Comparison of ENCODE assay signal across 16 mouse cellular contexts in the genomic region with DNA sequence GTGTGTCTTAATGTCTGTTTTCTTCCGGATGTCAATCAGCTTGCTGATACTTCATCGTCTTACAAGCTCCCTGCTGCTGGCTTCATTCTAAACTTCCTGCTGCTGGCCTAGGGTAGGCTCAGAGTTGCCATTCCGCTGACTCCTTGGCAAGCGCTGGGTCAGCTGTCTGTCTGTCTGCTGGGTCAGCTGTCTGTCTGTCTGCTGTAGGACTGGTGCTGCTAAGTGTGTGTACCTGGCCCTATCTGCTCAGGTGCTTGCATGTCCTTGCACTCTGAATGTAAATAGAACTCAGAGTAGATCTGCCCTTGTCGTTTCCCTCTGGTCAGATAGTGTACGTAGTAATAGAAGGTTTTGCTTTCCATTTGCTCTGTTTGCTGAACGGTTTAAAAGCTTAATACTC. TPM values are rescaled to one million over a fixed set of nuclear protein-coding genes. Genes with fewer than 3 reads are reported as not detected.
DNase-seq lines count a peak whose midpoint lies in the region; ATAC-seq and TF ChIP-seq lines count a peak whose summit lies in the region.
"Had no signal": no experiment of that assay in that cellular context is flagged by ENCODE, and none has a peak within 500 bp of the region (broad histone marks: within the 10 kb centered on the region; RNA-seq: fewer than 3 reads in every experiment).

No protein-coding gene starts in this region.

- 75% methylated on average over 7 of the region's 7 CpGs for WGBS in intestine, postnatal 0 days
- WGBS in intestine, embryonic 16.5 days = 80% methylated on average over 7 of the region's 7 CpGs
- WGBS in liver, embryonic 15.5 days (ENCODE audit: insufficient replicate concordance) = 85% methylated on average over 7 of the region's 7 CpGs
- 74% methylated on average over 7 of the region's 7 CpGs for WGBS in stomach, postnatal 0 days
- WGBS in forebrain, embryonic 13.5 days = 92% methylated on average over 7 of the region's 7 CpGs

- peaks cover 52% of the 10 kb centered on the region for H3K36me3 ChIP-seq in intestine, postnatal 0 days (ENCODE audit: control insufficient read depth, insufficient read depth)
- peaks cover 21% of the 10 kb centered on the region for H3K36me3 ChIP-seq in intestine, embryonic 16.5 days (ENCODE audit: control insufficient read depth, insufficient read depth, low read length)
- peaks cover 85% of the 10 kb centered on the region for H3K36me3 ChIP-seq in liver, embryonic 15.5 days (replicated peaks)
- H3K36me3 ChIP-seq in stomach, postnatal 0 days (ENCODE audit: control insufficient read depth, insufficient read depth, low read length) = peaks cover 24% of the 10 kb centered on the region
- H3K36me3 ChIP-seq in forebrain, embryonic 13.5 days (ENCODE audit: poor library complexity, severe bottlenecking) = peaks cover 78% of the 10 kb centered on the region

- H3K27me3 ChIP-seq in intestine, postnatal 0 days (replicated peaks; ENCODE audit: control insufficient read depth, insufficient read depth, low read length) = no peaks in the 10 kb centered on the region
- no peaks in the 10 kb centered on the region for H3K27me3 ChIP-seq in intestine, embryonic 16.5 days (replicated peaks; ENCODE audit: control insufficient read depth, insufficient read depth, low read length)
- no peaks in the 10 kb centered on the region for H3K27me3 ChIP-seq in liver, embryonic 15.5 days
- H3K27me3 ChIP-seq in stomach, postnatal 0 days (ENCODE audit: control insufficient read depth, insufficient read depth, low read length) = no peaks in the 10 kb centered on the region
- no peaks in the 10 kb centered on the region for H3K27me3 ChIP-seq in forebrain, embryonic 13.5 days
- H3K27me3 ChIP-seq: heart, embryonic 13.5 days; hindbrain, embryonic 12.5 days had no signal

- H3K4me2 ChIP-seq in intestine, postnatal 0 days (replicated peaks; ENCODE audit: low read depth) = no peak overlapping the region
- H3K4me2 ChIP-seq in intestine, embryonic 16.5 days (ENCODE audit: low read depth, low read length) = no peak overlapping the region
- H3K4me2 ChIP-seq in liver, embryonic 15.5 days = no peak overlapping the region
- H3K4me2 ChIP-seq in stomach, postnatal 0 days (replicated peaks; ENCODE audit: low read depth) = no peak overlapping the region
- no peak overlapping the region for H3K4me2 ChIP-seq in forebrain, embryonic 13.5 days
- H3K4me2 ChIP-seq: heart, embryonic 13.5 days; hindbrain, embryonic 12.5 days had no signal

- H3K4me1 ChIP-seq in intestine, postnatal 0 days (replicated peaks; ENCODE audit: control insufficient read depth, insufficient read depth, low read length) = no peaks in the 10 kb centered on the region
- no peaks in the 10 kb centered on the region for H3K4me1 ChIP-seq in intestine, embryonic 16.5 days (ENCODE audit: control insufficient read depth, insufficient read depth, low read length)
- peaks cover 18% of the 10 kb centered on the region for H3K4me1 ChIP-seq in liver, embryonic 15.5 days (replicated peaks)
- H3K4me1 ChIP-seq in stomach, postnatal 0 days (replicated peaks; ENCODE audit: control insufficient read depth, insufficient read depth) = no peaks in the 10 kb centered on the region
- H3K4me1 ChIP-seq in forebrain, embryonic 13.5 days = peaks cover 4% of the 10 kb centered on the region; the same call in 1 of the 2 replicates

- no peak overlapping the region for H3K9ac ChIP-seq in intestine, postnatal 0 days (ENCODE audit: low read depth, low read length)
- H3K9ac ChIP-seq in intestine, embryonic 16.5 days (ENCODE audit: low read depth, low read length) = no peak overlapping the region
- no peak overlapping the region for H3K9ac ChIP-seq in liver, embryonic 15.5 days
- H3K9ac ChIP-seq in stomach, postnatal 0 days (ENCODE audit: low read length) = no peak overlapping the region
- no peak overlapping the region for H3K9ac ChIP-seq in forebrain, embryonic 13.5 days
- H3K9ac ChIP-seq: hindbrain, embryonic 12.5 days had no signal

- TF ChIP-seq EP300 in stomach, postnatal 0 days (optimal IDR thresholded peaks at IDR 0.05) = no peak

- H3K4me3 ChIP-seq in intestine, postnatal 0 days (ENCODE audit: low read depth, low read length) = no peak overlapping the region
- no peak overlapping the region for H3K4me3 ChIP-seq in intestine, embryonic 16.5 days (ENCODE audit: low read length)
- no peak overlapping the region for H3K4me3 ChIP-seq in liver, embryonic 15.5 days (replicated peaks)
- no peak overlapping the region for H3K4me3 ChIP-seq in stomach, postnatal 0 days (ENCODE audit: low read depth, low read length)
- H3K4me3 ChIP-seq in forebrain, embryonic 13.5 days = no peak overlapping the region
- H3K4me3 ChIP-seq: heart, embryonic 13.5 days; hindbrain, embryonic 12.5 days had no signal

- DNase-seq in liver = no peak
- peak; percentile 19 for DNase-seq in stomach, postnatal 0 days (ENCODE audit: low spot score)
- DNase-seq: adrenal gland, adult 2 months; adrenal gland, postnatal 36 days; cerebellum, adult 2 months; cerebellum, postnatal 10 days; gastrocnemius, postnatal 14 days; heart, postnatal 4 days had no signal

- no peak for TF ChIP-seq CTCF in intestine, postnatal 0 days (IDR thresholded peaks at IDR 0.05; ENCODE audit: low read depth)
- TF ChIP-seq CTCF in stomach, postnatal 0 days (IDR thresholded peaks at IDR 0.05; ENCODE audit: low read depth) = no peak

- ATAC-seq in intestine, postnatal 0 days = peak; percentile 51; the same call in 1 of the 2 replicates
- ATAC-seq in intestine, embryonic 16.5 days = no peak; the same call in 1 of the 2 replicates
- peak; percentile 43; the same call in 1 of the 2 replicates for ATAC-seq in liver, embryonic 15.5 days (ENCODE audit: insufficient read depth)
- peak; percentile 49; the same call in 1 of the 2 replicates for ATAC-seq in stomach, postnatal 0 days (ENCODE audit: low FRiP score, low TSS enrichment)
- no peak for ATAC-seq in forebrain, embryonic 13.5 days
- ATAC-seq: forebrain, embryonic 16.5 days; hindbrain, embryonic 16.5 days had no signal

- H3K9me3 ChIP-seq in intestine, postnatal 0 days (ENCODE audit: control insufficient read depth) = no peaks in the 10 kb centered on the region
- no peaks in the 10 kb centered on the region for H3K9me3 ChIP-seq in intestine, embryonic 16.5 days (ENCODE audit: control insufficient read depth, low read length)
- no peaks in the 10 kb centered on the region for H3K9me3 ChIP-seq in liver, embryonic 15.5 days (replicated peaks)
- H3K9me3 ChIP-seq in stomach, postnatal 0 days (ENCODE audit: control insufficient read depth, low read length) = no peaks in the 10 kb centered on the region
- H3K9me3 ChIP-seq in forebrain, embryonic 13.5 days (replicated peaks) = no peaks in the 10 kb centered on the region
- H3K9me3 ChIP-seq: heart, embryonic 13.5 days; hindbrain, embryonic 12.5 days had no signal

- peak overlapping the region; percentile 28 for H3K27ac ChIP-seq in intestine, postnatal 0 days (ENCODE audit: low read depth, low read length)
- no peak overlapping the region for H3K27ac ChIP-seq in intestine, embryonic 16.5 days (ENCODE audit: low read length)
- H3K27ac ChIP-seq in liver, embryonic 15.5 days (replicated peaks) = no peak overlapping the region
- no peak overlapping the region for H3K27ac ChIP-seq in stomach, postnatal 0 days (replicated peaks)
- no peak overlapping the region for H3K27ac ChIP-seq in forebrain, embryonic 13.5 days
- H3K27ac ChIP-seq: heart, embryonic 13.5 days had no signal

RNA-seq across cellular contexts. Expression of a gene that starts 20.5 kb away (rescaled TPM):
- polyA plus RNA-seq in intestine, postnatal 0 days (2015; fragmentation: Nextera tagmentation; extraction: Ambion mirVana) = 516 and 565 TPM in 2 replicates
- 780 and 921 TPM in 2 replicates for polyA plus RNA-seq in intestine, embryonic 16.5 days (2015; fragmentation: Nextera tagmentation; extraction: Ambion mirVana)
- polyA plus RNA-seq in liver, embryonic 15.5 days (2015; fragmentation: Nextera tagmentation; extraction: Ambion mirVana) = 381 and 440 TPM in 2 replicates
- 653 and 712 TPM in 2 replicates for polyA plus RNA-seq in stomach, postnatal 0 days (2015; fragmentation: Nextera tagmentation; extraction: Ambion mirVana)
- 1,631 and 1,827 TPM in 2 replicates for polyA plus RNA-seq in forebrain, embryonic 13.5 days (2015; fragmentation: Nextera tagmentation; extraction: Ambion mirVana)

RNA-seq across cellular contexts. Expression of a gene that starts 20.7 kb away (rescaled TPM):
- polyA plus RNA-seq in intestine, postnatal 0 days (2015; fragmentation: Nextera tagmentation; extraction: Ambion mirVana) = 16.9 and 17.5 TPM in 2 replicates
- 31.1 and 31.3 TPM in 2 replicates for polyA plus RNA-seq in intestine, embryonic 16.5 days (2015; fragmentation: Nextera tagmentation; extraction: Ambion mirVana)
- polyA plus RNA-seq in liver, embryonic 15.5 days (2015; fragmentation: Nextera tagmentation; extraction: Ambion mirVana) = 17.7 and 18.2 TPM in 2 replicates
- 14.8 and 15.5 TPM in 2 replicates for polyA plus RNA-seq in stomach, postnatal 0 days (2015; fragmentation: Nextera tagmentation; extraction: Ambion mirVana)
- 54.8 and 61.1 TPM in 2 replicates for polyA plus RNA-seq in forebrain, embryonic 13.5 days (2015; fragmentation: Nextera tagmentation; extraction: Ambion mirVana)

RNA-seq across cellular contexts. Expression of a gene that starts 59.7 kb away (rescaled TPM):
- polyA plus RNA-seq in intestine, postnatal 0 days (2015; fragmentation: Nextera tagmentation; extraction: Ambion mirVana) = 4.6 and 4.9 TPM in 2 replicates
- polyA plus RNA-seq in intestine, embryonic 16.5 days (2015; fragmentation: Nextera tagmentation; extraction: Ambion mirVana) = 11.2 and 11.4 TPM in 2 replicates
- 47.2 and 48.4 TPM in 2 replicates for polyA plus RNA-seq in liver, embryonic 15.5 days (2015; fragmentation: Nextera tagmentation; extraction: Ambion mirVana)
- 8.2 and 9.3 TPM in 2 replicates for polyA plus RNA-seq in stomach, postnatal 0 days (2015; fragmentation: Nextera tagmentation; extraction: Ambion mirVana)
- polyA plus RNA-seq in forebrain, embryonic 13.5 days (2015; fragmentation: Nextera tagmentation; extraction: Ambion mirVana) = 5.2 and 7.5 TPM in 2 replicates

Comparison
In these comparisons a context has a peak if more than half of its experiments do, and no peak if none do; other contexts are left out.
1. ATAC-seq: peak in intestine, postnatal 0 days (single experiment), liver, embryonic 15.5 days (single experiment) and stomach, postnatal 0 days (single experiment); none in intestine, embryonic 16.5 days (single experiment) and forebrain, embryonic 13.5 days (single experiment).